Mouse (Mus musculus): Measurements from ENCODE around the gene Poglut1. TPM values are rescaled to one million over a fixed set of nuclear protein-coding genes. Genes with fewer than 3 reads are reported as not detected.

Poglut1 gene
- 33.8 and 37.9 TPM in 2 replicates for polyA plus RNA-seq (2021; fragmentation: Nextera tagmentation)
- long read RNA-seq, experiment 1, transcript Poglut1-201 (11 exons, 2,758 nt): major isoform, 245 of 519 reads
- long read RNA-seq, experiment 1, transcript Poglut1-205 (11 exons, 2,922 nt): minor isoform, 213 of 519 reads
- long read RNA-seq, experiment 1, partial matches to known transcripts: 26 of 519 reads
- long read RNA-seq, experiment 1, other reads (novel, unspliced or antisense): 35 of 519 reads
- long read RNA-seq, experiment 2, transcript Poglut1-205 (11 exons, 2,922 nt): minor isoform, 16 of 56 reads
- long read RNA-seq, experiment 2, transcript Poglut1-201 (11 exons, 2,758 nt): major isoform, 26 of 56 reads
- long read RNA-seq, experiment 2, partial matches to known transcripts: 2 of 56 reads
- long read RNA-seq, experiment 2, other reads (novel, unspliced or antisense): 12 of 56 reads

GRCm38 (mm10) chr16:38549479-38550396 lies at the start of gene Poglut1:
TSS of gene Poglut1 (minus strand) at chr16:38550258.

GRCm38 (mm10) chr16:38558221-38558748 lies 8.2 kb upstream of the Poglut1 start, which contains the start of gene Tmem39a:
TSS of gene Tmem39a (plus strand) at chr16:38558698.

GRCm38 (mm10) chr16:38522129-38523084 lies 27.7 kb downstream of the Poglut1 start, which contains the start of gene Timmdc1:
TSS of gene Timmdc1 (minus strand) at chr16:38522663.

Other genes starting within 250 kb of the Poglut1 start
- gene Maats1, start 208.1 kb downstream of the Poglut1 start, polyA plus RNA-seq (2021; fragmentation: Nextera tagmentation): 0.60 and 0.75 TPM in 2 replicates
- gene Cox17, start 203.3 kb downstream of the Poglut1 start, polyA plus RNA-seq (2021; fragmentation: Nextera tagmentation): 772 and 802 TPM in 2 replicates
- gene Gm21987, start 203.2 kb downstream of the Poglut1 start, polyA plus RNA-seq (2021; fragmentation: Nextera tagmentation): not detected in 2 replicates
- gene Popdc2, start 188.0 kb downstream of the Poglut1 start, polyA plus RNA-seq (2021; fragmentation: Nextera tagmentation): 0.26 and 0.83 TPM in 2 replicates
- 0.55 and 1.3 TPM in 2 replicates for gene Pla1a, start 117.1 kb downstream of the Poglut1 start, polyA plus RNA-seq (2021; fragmentation: Nextera tagmentation)
- gene Adprh, start 97.6 kb downstream of the Poglut1 start, polyA plus RNA-seq (2021; fragmentation: Nextera tagmentation): 119 and 133 TPM in 2 replicates
- 0.19 and 0.39 TPM in 2 replicates for gene Cd80, start 94.7 kb downstream of the Poglut1 start, polyA plus RNA-seq (2021; fragmentation: Nextera tagmentation)
- 43.2 and 57.0 TPM in 2 replicates for gene Timmdc1, start 27.6 kb downstream of the Poglut1 start, polyA plus RNA-seq (2021; fragmentation: Nextera tagmentation)
- gene Tmem39a, start 8.4 kb upstream of the Poglut1 start, polyA plus RNA-seq (2021; fragmentation: Nextera tagmentation): 6.1 and 9.7 TPM in 2 replicates
- gene Arhgap31, start 163.0 kb upstream of the Poglut1 start, polyA plus RNA-seq (2021; fragmentation: Nextera tagmentation): 3.5 and 5.2 TPM in 2 replicates
- gene B4galt4, start 192.0 kb upstream of the Poglut1 start, polyA plus RNA-seq (2021; fragmentation: Nextera tagmentation): 16.6 and 18.8 TPM in 2 replicates